8 mouse cellular contexts compared by ENCODE assay signal in the genomic region with DNA sequence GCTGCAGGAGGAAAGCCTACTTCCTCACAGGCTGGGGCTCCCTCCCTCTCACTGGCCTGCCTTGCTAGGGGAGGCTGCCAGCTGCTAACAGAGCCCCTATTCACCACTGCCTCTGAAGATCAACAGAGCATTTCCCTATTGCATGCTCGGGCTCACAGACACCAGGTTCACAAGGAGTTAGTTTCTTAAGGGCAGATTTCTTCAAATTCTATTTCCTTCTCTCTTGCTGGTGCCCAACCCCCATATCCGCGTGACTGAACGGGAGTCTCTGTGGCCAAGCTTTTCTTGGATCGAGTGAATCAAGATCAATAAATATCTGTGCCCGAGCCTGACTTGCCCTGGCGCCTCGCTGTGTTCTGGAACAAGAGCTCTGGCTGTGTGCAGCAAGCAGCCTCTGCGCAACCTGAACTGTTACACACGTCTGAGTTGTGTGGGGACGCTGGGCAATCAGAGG.
DNase-seq lines count a peak whose midpoint lies in the region.

No protein-coding gene starts in this region.

- peak; percentile 12 for DNase-seq in cerebellum, adult 9-11 months
- DNase-seq in cerebellum, adult 8-10 months = no peak
- DNase-seq in A20 (ENCODE audit: low read depth, low spot score) = peak; percentile 14
- DNase-seq in forelimb bud, embryonic 11.5 days (ENCODE audit: low read depth, low spot score) = peak; percentile 42
- peak; percentile 10 to 46 for DNase-seq in left cerebral cortex, adult 8-10 months (ENCODE audit: low spot score in 2 of 2)
- DNase-seq in retina, embryonic 14.5 days (ENCODE audit: low spot score) = peak; percentile 20
- no peak for DNase-seq in adrenal gland, postnatal 14 days
- no peak for DNase-seq in thymus, postnatal 10 days (ENCODE audit: low spot score in 2 of 2)

Comparison
In these comparisons a context has a peak if more than half of its experiments do, and no peak if none do; other contexts are left out.
1. DNase-seq: peak in cerebellum, adult 9-11 months (single experiment), A20 (single experiment), forelimb bud, embryonic 11.5 days (single experiment), left cerebral cortex, adult 8-10 months (2 of 2) and retina, embryonic 14.5 days (single experiment); none in cerebellum, adult 8-10 months (single experiment), adrenal gland, postnatal 14 days (single experiment) and thymus, postnatal 10 days (0 of 2).